Mouse (Mus musculus) neural tube, embryonic 13.5 days (tissue): ENCODE data around the gene Dynll2. TPM values are rescaled to one million over a fixed set of nuclear protein-coding genes. Genes with fewer than 3 reads are reported as not detected.

ENCODE experiments used
- ATAC-seq: fragments of 200-750 bp; cut with Nextera tagmentation; 2 replicates; pipeline ENCODE4 v1.8.0; 2017; ENCODE audit warnings: low read depth, mild to moderate bottlenecking, moderate TSS enrichment, moderate library complexity
- H3K27ac ChIP-seq: fragments of 300-500 bp; sonication (generic); replicated peaks from 2 replicates; pipeline ENCODE4 v1.5.1; 2015; ENCODE audit warnings: moderate library complexity, mild to moderate bottlenecking, inconsistent platforms
- H3K27me3 ChIP-seq: fragments of 300-500 bp; sonication (generic); 2 replicates; pipeline ENCODE4 v1.6.1; 2015; ENCODE audit warnings: mild to moderate bottlenecking, inconsistent platforms
- H3K36me3 ChIP-seq: fragments of 300-500 bp; sonication (generic); 2 replicates; pipeline ENCODE4 v1.6.1; 2015; ENCODE audit warnings: mild to moderate bottlenecking, inconsistent platforms
- H3K4me1 ChIP-seq: fragments of 300-500 bp; sonication (generic); replicated peaks from 2 replicates; pipeline ENCODE4 v1.6.1; 2015; ENCODE audit warnings: inconsistent platforms
- H3K4me2 ChIP-seq: fragments of 300-500 bp; sonication (generic); 2 replicates; pipeline ENCODE4 v1.6.1; 2015; ENCODE audit warnings: inconsistent platforms, mild to moderate bottlenecking, moderate library complexity
- H3K4me3 ChIP-seq: fragments of 300-500 bp; sonication (generic); 2 replicates; pipeline ENCODE4 v1.5.1; 2015; ENCODE audit warnings: mild to moderate bottlenecking, inconsistent platforms
- H3K9ac ChIP-seq: fragments of 300-500 bp; sonication (generic); 2 replicates; pipeline ENCODE4 v1.6.1; 2015; ENCODE audit warnings: moderate library complexity, mild to moderate bottlenecking, inconsistent platforms
- H3K9me3 ChIP-seq: fragments of 300-500 bp; sonication (generic); 2 replicates; pipeline ENCODE4 v1.6.1; 2016; ENCODE audit warnings: inconsistent platforms
- WGBS: fragments of 180-500 bp; shearing (Covaris S2); methylation state at CpG from one replicate; pipeline ENCODE4 v1.1.7; 2015; 5-methylcytosine and 5-hydroxymethylcytosine counted together
- polyA plus RNA-seq: library from polyadenylated mRNA; unstranded; fragments of >200 nt; fragmentation: Nextera tagmentation; extraction: Ambion mirVana; gene quantifications from 2 replicates; pipeline ENCODE4 v1.2.1, GENCODE M21; 2015

Gene Dynll2
- polyA plus RNA-seq, 1 experiment from 2014 or later: 49.1 TPM

DNA sequence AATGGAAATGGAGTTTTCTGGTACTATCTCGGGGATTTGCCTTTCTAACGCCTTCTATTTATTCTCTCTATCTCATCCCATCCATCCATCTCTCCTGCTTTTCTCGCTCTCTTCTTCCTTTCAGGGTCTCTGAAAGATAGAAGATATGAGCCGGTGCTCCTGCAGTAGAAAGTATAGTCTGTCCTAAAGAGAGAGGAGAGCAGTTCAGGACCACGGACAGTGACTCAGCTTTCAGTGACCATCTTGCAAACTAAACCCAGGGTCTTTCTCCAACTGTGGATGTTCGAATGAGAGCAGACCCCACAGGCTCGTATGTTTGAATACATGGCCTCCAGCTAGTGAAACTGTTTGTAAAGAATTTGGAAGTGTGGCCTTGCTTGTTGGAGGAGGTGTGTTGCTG is 30.3 kb downstream of the Dynll2 start:
- 40% methylated on average over 7 of the region's 7 CpGs for WGBS
- no peaks in the 10 kb centered on the region for H3K27me3 ChIP-seq

DNA sequence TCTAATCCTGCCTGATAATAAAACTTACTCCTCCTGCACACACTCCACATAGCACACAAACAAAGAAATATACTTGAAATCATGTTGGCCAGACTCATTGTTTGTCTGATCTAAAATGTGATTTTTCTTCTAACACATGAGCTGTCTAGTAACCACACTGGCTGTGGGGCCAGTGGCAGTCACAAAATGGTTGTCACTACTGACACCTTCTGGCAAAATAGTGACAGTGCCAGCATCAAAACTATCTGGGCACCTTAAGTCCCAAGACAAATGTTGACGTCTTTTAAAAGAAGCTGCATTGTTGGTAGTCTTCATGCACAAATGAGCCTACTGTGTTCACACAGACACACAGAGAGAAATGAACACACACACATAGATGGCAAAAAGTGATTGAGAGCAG is 32.2 kb downstream of the Dynll2 start:
- ATAC-seq: no peak
- no peak overlapping the region for H3K9ac ChIP-seq
- no peaks in the 10 kb centered on the region for H3K27me3 ChIP-seq
- H3K4me2 ChIP-seq: no peak overlapping the region
- no peak overlapping the region for H3K27ac ChIP-seq
- no peaks in the 10 kb centered on the region; the same call in 1 of the 2 replicates for H3K4me1 ChIP-seq
- no peak overlapping the region for H3K4me3 ChIP-seq
- no peaks in the 10 kb centered on the region for H3K36me3 ChIP-seq
- 3% methylated on average over 1 of the region's 1 CpGs for WGBS
- H3K9me3 ChIP-seq: no peaks in the 10 kb centered on the region

More for the DNA sequence above, 30.3 kb downstream of the Dynll2 start:
- H3K27ac ChIP-seq: no peak overlapping the region
- H3K9ac ChIP-seq: no peak overlapping the region
- H3K36me3 ChIP-seq: no peaks in the 10 kb centered on the region
- no peaks in the 10 kb centered on the region for H3K9me3 ChIP-seq
- no peak overlapping the region for H3K4me3 ChIP-seq
- no peak for ATAC-seq
- H3K4me1 ChIP-seq: no peaks in the 10 kb centered on the region
- no peak overlapping the region for H3K4me2 ChIP-seq

DNA sequence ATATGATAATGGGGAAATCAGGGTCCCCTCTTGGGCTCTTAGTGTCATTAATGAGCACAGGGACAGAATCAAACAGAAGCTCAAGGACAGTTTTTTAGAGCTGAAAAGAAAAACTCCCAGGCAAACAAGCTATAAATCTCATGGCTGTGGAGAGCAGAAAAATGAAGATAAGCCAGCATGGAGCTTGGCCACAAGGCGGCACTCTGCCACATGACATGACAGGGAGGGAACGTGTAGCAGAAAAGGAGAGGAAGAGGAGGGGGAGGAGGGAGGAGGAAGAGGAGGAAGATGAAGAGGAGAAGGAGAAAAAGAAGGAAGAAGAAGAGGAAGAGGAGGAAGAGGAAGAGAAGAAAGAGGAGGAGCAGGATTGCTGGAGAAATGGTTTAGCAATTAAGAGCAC is 37.3 kb downstream of the Dynll2 start:
- H3K36me3 ChIP-seq: no peaks in the 10 kb centered on the region
- no peak overlapping the region for H3K4me3 ChIP-seq
- no peaks in the 10 kb centered on the region for H3K9me3 ChIP-seq
- no peak overlapping the region for H3K4me2 ChIP-seq
- no peak overlapping the region for H3K27ac ChIP-seq
- ATAC-seq: no peak
- H3K4me1 ChIP-seq: no peaks in the 10 kb centered on the region; the same call in 1 of the 2 replicates
- H3K27me3 ChIP-seq: no peaks in the 10 kb centered on the region
- WGBS: 2% methylated on average over 2 of the region's 2 CpGs
- H3K9ac ChIP-seq: no peak overlapping the region

DNA sequence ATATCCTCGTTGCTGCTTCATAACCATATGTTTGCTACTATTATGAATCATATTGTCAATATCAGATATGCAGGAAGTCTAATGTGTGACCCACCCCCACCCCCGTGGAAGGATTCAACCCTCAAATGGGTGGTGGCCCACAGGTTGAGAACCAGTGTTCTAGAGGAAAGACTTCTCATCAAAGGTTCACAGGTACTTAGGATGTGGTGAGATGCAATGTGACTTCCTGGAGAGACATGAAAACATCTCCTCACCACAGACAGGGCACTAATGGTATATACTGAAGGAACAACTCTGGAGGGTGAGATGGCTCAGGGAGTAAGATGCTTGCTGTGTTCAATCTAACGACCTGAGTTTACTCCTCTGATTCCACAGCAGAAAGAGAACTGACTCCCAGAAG is 51.9 kb downstream of the Dynll2 start:
- H3K9me3 ChIP-seq: no peaks in the 10 kb centered on the region
- H3K4me1 ChIP-seq: no peaks in the 10 kb centered on the region
- H3K4me3 ChIP-seq: no peak overlapping the region
- no peaks in the 10 kb centered on the region for H3K27me3 ChIP-seq
- no peak overlapping the region for H3K4me2 ChIP-seq
- H3K27ac ChIP-seq: no peak overlapping the region
- no peaks in the 10 kb centered on the region for H3K36me3 ChIP-seq
- no peak for ATAC-seq
- H3K9ac ChIP-seq: no peak overlapping the region
- WGBS: 78% methylated on average over 3 of the region's 3 CpGs

DNA sequence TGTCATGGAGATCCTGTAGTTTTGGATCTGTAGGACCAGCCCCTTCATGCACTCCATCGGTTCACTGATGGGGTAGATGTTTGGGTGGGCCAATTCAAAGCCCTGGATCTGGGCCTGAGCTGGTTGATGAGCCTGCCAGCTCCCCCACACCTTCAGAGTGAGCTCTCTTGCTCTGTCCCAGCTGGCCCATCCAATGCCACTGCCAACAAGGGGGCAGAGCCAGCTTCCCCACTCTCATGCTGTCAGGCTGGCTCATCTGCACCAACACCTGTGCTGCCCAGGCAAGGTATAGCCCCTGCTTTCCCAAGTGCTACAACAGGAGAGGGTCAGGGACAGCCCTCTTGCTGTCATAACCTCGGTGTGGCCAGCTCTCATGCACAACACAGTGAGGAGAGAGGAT is 53.6 kb downstream of the Dynll2 start:
- H3K4me2 ChIP-seq: no peak overlapping the region
- 85% methylated on average over 2 of the region's 2 CpGs for WGBS

DNA sequence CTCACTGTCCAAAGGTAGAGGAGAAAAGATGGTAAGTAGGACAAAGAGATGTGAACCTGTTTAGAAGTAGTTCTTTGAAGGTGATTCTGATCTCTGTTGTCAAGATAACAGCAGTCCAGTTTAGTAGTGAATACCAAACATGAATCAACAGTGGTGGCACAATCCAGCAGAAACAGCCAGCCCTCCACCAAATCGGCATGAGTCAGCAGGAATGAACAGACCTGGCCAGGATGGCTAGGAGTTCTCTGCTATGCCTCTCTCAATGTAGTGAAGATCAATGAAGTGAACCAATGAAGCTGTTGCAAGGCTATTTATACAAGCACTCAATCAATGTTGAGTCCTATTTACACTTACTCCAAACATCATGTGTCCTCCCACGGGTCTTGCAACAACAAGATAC is 57.0 kb downstream of the Dynll2 start:
- no peak overlapping the region for H3K27ac ChIP-seq
- no peak overlapping the region for H3K4me3 ChIP-seq
- no peaks in the 10 kb centered on the region for H3K36me3 ChIP-seq
- H3K9ac ChIP-seq: no peak overlapping the region
- 91% methylated on average over 2 of the region's 2 CpGs for WGBS
- H3K4me1 ChIP-seq: no peaks in the 10 kb centered on the region
- no peak overlapping the region for H3K4me2 ChIP-seq
- H3K9me3 ChIP-seq: no peaks in the 10 kb centered on the region
- H3K27me3 ChIP-seq: no peaks in the 10 kb centered on the region
- ATAC-seq: no peak

More for the DNA sequence above, 53.6 kb downstream of the Dynll2 start:
- Histone ChIP-seq H3K4me1 (no peaks in the 10 kb centered on the region), H3K27ac (no peak overlapping the region), H3K9ac (no peak overlapping the region), H3K4me3 (no peak overlapping the region), H3K9me3 (no peaks in the 10 kb centered on the region), H3K27me3 (no peaks in the 10 kb centered on the region), H3K36me3 (no peaks in the 10 kb centered on the region)
- ATAC-seq: no peak

Other genes starting within 250 kb of the Dynll2 start
- 165 and 166 TPM in 2 replicates for gene Supt4a, start 250.0 kb downstream of the Dynll2 start, polyA plus RNA-seq
- 24.9 and 27.0 TPM in 2 replicates for gene Tspoap1, start 227.0 kb downstream of the Dynll2 start, polyA plus RNA-seq
- 1.2 and 1.5 TPM in 2 replicates for gene Mpo, start 194.0 kb downstream of the Dynll2 start, polyA plus RNA-seq
- gene Lpo, start 159.2 kb downstream of the Dynll2 start, polyA plus RNA-seq: 0.18 and 0.39 TPM in 2 replicates
- gene Mks1, start 134.3 kb downstream of the Dynll2 start, polyA plus RNA-seq: 12.7 and 15.0 TPM in 2 replicates
- gene Epx, start 112.0 kb downstream of the Dynll2 start, polyA plus RNA-seq: 0.10 TPM in 1 of 2 replicates, not detected in the other
- not detected in 2 replicates for gene Olfr462, start 95.3 kb downstream of the Dynll2 start, polyA plus RNA-seq
- not detected in 2 replicates for gene Olfr463, start 90.1 kb downstream of the Dynll2 start, polyA plus RNA-seq
- 0.08 TPM in 1 of 2 replicates, not detected in the other for gene Olfr464, start 66.6 kb downstream of the Dynll2 start, polyA plus RNA-seq
- 281 and 354 TPM in 2 replicates for gene Srsf1, start 59.8 kb upstream of the Dynll2 start, polyA plus RNA-seq
- gene Vezf1, start 80.7 kb upstream of the Dynll2 start, polyA plus RNA-seq: 53.9 and 62.8 TPM in 2 replicates
- gene Cuedc1, start 110.5 kb upstream of the Dynll2 start, polyA plus RNA-seq: 51.3 and 59.1 TPM in 2 replicates
- 64.2 and 69.4 TPM in 2 replicates for gene Mrps23, start 216.9 kb upstream of the Dynll2 start, polyA plus RNA-seq